Comparison of ENCODE assay signal across 8 mouse cellular contexts in the genomic region with DNA sequence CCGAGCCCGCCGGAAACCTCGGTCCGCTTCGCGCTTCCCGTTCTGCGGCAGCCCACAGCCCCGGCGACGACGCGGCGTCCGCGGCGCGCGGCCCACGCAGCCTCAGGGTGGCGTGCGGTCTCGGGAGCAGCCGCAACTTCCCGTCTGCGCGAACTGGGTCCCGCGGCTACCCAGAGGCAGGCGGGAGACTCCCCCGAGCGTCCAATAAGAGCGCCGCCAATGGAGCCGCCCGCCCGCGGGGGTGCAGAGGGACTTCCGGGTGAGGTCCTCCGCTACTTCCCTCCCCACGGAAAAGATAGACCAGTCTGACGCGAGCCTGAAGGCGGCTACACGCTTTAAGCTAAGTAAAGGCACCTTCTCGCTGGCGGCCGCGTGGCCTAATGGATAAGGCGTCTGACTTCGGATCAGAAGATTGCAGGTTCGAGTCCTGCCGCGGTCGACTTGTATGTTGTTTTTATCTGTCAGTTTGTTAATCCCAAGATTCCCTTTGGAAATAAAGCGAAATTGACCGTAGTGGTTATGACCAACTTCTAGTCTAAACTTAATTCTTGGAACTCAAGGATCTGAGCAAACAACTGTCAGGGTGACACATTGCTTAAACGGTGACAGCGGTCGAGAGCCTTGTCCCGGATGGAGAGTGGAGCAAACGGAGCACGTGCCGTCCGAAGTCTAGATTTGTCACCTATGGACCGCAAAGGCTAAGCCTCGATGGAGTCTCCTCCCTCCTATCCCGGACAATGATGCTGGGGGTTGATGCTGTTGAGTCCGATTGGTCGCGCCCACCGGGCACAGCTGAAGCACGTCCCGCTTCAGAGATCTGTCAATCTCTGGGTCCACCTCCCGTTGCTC. TPM values are rescaled to one million over a fixed set of nuclear protein-coding genes. Genes with fewer than 3 reads are reported as not detected.
DNase-seq lines count a peak whose midpoint lies in the region; ATAC-seq lines count a peak whose summit lies in the region.

A gene (minus strand): TSS at position 310 of the 849 bp plus-strand sequence.

- H3K9ac ChIP-seq in hindbrain, embryonic 14.5 days = peak within 1 kb of the TSS; percentile 83

- peaks cover 24% of the 10 kb centered on the region for H3K4me1 ChIP-seq in hindbrain, embryonic 14.5 days (replicated peaks; ENCODE audit: control insufficient read depth, insufficient read depth, low read length)

- peak; percentile 96 for ATAC-seq in hindbrain, embryonic 14.5 days (ENCODE audit: low FRiP score)

- H3K36me3 ChIP-seq in hindbrain, embryonic 14.5 days (replicated peaks; ENCODE audit: control insufficient read depth, insufficient read depth) = peaks cover 20% of the 10 kb centered on the region

- H3K4me3 ChIP-seq in hindbrain, embryonic 14.5 days (replicated peaks; ENCODE audit: low read length) = peak within 1 kb of the TSS; percentile 90

- peak; percentile 98 for DNase-seq in R1 (ENCODE audit: low read depth, low spot score)
- DNase-seq in cerebellum, postnatal 25 days = peak; percentile 99 to 100
- peak; percentile 100 for DNase-seq in frontal cortex, postnatal 25 days (ENCODE audit: low spot score in 2 of 2)
- peak; percentile 100 for DNase-seq in hindbrain, embryonic 14.5 days (ENCODE audit: low spot score)
- DNase-seq in layer of hippocampus, postnatal 36 days = peak; percentile 100
- DNase-seq in lung, postnatal 36 days = peak; percentile 99
- DNase-seq in retina, postnatal 1 day = peak; percentile 99
- DNase-seq in urinary bladder, adult 18-20 months (ENCODE audit: low spot score in 2 of 2) = peak; percentile 99

- H3K27me3 ChIP-seq in hindbrain, embryonic 14.5 days (ENCODE audit: control insufficient read depth, insufficient read depth, low read length) = no peaks in the 10 kb centered on the region

- under 1% methylated on average over 76 of the region's 76 CpGs for WGBS in hindbrain, embryonic 14.5 days

- H3K27ac ChIP-seq in hindbrain, embryonic 14.5 days = peak within 1 kb of the TSS; percentile 83

- H3K4me2 ChIP-seq in hindbrain, embryonic 14.5 days (replicated peaks) = peak within 1 kb of the TSS; percentile 85

- no peaks in the 10 kb centered on the region for H3K9me3 ChIP-seq in hindbrain, embryonic 14.5 days (ENCODE audit: control insufficient read depth, low read length)

RNA-seq across cellular contexts. Expression of the gene that starts here (rescaled TPM):
- 26.3 and 28.9 TPM in 2 replicates for polyA plus RNA-seq in hindbrain, embryonic 14.5 days (2014; fragmentation: Nextera tagmentation; extraction: Ambion mirVana)
- 10 to 100 TPM; 87.0 to 90.7 TPM for total RNA-seq in layer of hippocampus, postnatal 36 days (2021)

Comparison
In these comparisons a context has a peak if more than half of its experiments do, and no peak if none do; other contexts are left out.
1. Peak in every context shown above with its lines: DNase-seq, ATAC-seq, H3K4me3 ChIP-seq and H3K27ac ChIP-seq.